In the genomic region with DNA sequence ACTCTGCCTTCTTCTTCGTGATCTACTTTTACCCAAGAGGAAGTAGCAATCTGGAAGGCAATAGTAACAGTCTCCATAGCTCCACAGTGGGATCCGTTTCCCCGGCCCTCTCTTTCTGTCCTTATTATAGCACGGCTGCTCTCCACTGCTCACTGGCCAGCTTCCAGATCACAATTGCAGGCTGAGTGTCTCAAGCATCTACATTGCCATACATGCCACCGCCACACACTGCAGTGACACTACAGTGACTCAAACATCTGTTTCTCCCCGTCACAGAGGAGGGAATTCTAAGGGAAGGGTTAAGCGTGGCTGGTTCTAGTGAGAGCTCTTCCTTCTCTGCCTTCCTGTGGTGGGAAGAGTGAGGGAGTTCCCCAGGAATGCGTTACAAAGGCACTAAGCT, we compare ENCODE assay signal across 9 mouse cellular contexts. TPM values are rescaled to one million over a fixed set of nuclear protein-coding genes. Genes with fewer than 3 reads are reported as not detected.
DNase-seq lines count a peak whose midpoint lies in the region; ATAC-seq and TF ChIP-seq lines count a peak whose summit lies in the region.
"Had no signal": no experiment of that assay in that cellular context is flagged by ENCODE, and none has a peak within 500 bp of the region (broad histone marks: within the 10 kb centered on the region; RNA-seq: fewer than 3 reads in every experiment).

No protein-coding gene starts in this region.

- 67% methylated on average over 8 of the region's 8 CpGs for WGBS in kidney, embryonic 15.5 days

- no peak overlapping the region for H3K9ac ChIP-seq in kidney, embryonic 15.5 days

- no peaks in the 10 kb centered on the region for H3K9me3 ChIP-seq in kidney, embryonic 15.5 days (replicated peaks)

- DNase-seq in kidney, postnatal 36 days, result no peak
- peak; percentile 63 to 70 for DNase-seq in heart, postnatal 10 days
- DNase-seq in cerebellum, postnatal 25 days, result no peak
- no peak for DNase-seq in urinary bladder, adult 18-20 months (ENCODE audit: low spot score in 2 of 2)
- DNase-seq in layer of hippocampus, postnatal 25 days (ENCODE audit: extremely low spot score in 1 of 2, low spot score in 1 of 2), result no peak
- DNase-seq: thymus, postnatal 14 days had no signal

- no peak for TF ChIP-seq POLR2A in bone marrow macrophage, adult 2 months (IDR thresholded peaks at IDR 0.05; ENCODE audit: borderline replicate concordance, low read depth, low read length)

- H3K4me2 ChIP-seq in kidney, embryonic 15.5 days, result no peak overlapping the region

- H3K4me3 ChIP-seq in kidney, embryonic 15.5 days (replicated peaks), result no peak overlapping the region
- H3K4me3 ChIP-seq in bone marrow macrophage, adult 2 months (ENCODE audit: insufficient read depth, low read length), result peak overlapping the region; percentile 43

- ATAC-seq in kidney, embryonic 15.5 days (replicated peaks; ENCODE audit: low FRiP score), result no peak
- 0 out of 2 replicates have a peak, but pooled peaks have one; percentile 45 for ATAC-seq in monocyte, adult 5-6 weeks (replicated peaks; ENCODE audit: insufficient number of reproducible peaks, low FRiP score, low TSS enrichment, poor library complexity, severe bottlenecking)

- H3K27ac ChIP-seq in kidney, embryonic 15.5 days, result peak overlapping the region; percentile 57
- peak overlapping the region; percentile 96 for H3K27ac ChIP-seq in bone marrow macrophage, adult 2 months (ENCODE audit: insufficient read depth, low read depth, low read length)

- no peaks in the 10 kb centered on the region for H3K36me3 ChIP-seq in kidney, embryonic 15.5 days

- intact Hi-C loops in heart, postnatal 10 days (cut with DNase I), result loop anchor here (2.0 kb wide), 1 partner anchor 14 kb away; no protein-coding TSS in a partner anchor

- TF ChIP-seq CTCF in bone marrow macrophage, adult 2 months (IDR thresholded peaks at IDR 0.05; ENCODE audit: low read depth, low read length), result no peak

- 0 out of 2 replicates have a peak, but pooled peaks cover 2% of the 10 kb centered on the region for H3K4me1 ChIP-seq in kidney, embryonic 15.5 days
- H3K4me1 ChIP-seq in bone marrow macrophage, adult 2 months (ENCODE audit: control insufficient read depth, insufficient read depth, low read length), result peaks cover 29% of the 10 kb centered on the region

- no peaks in the 10 kb centered on the region for H3K27me3 ChIP-seq in kidney, embryonic 15.5 days

RNA-seq across cellular contexts. Expression of a gene that starts 9.5 kb away (rescaled TPM):
- polyA plus RNA-seq in kidney, embryonic 15.5 days (2015; fragmentation: Nextera tagmentation; extraction: Ambion mirVana), result 11.0 and 13.6 TPM in 2 replicates
- polyA plus RNA-seq in bone marrow macrophage, adult 2 months (2012; ENCODE audit: insufficient read depth, insufficient read length, missing spikeins), result 75.6 and 78.9 TPM in 2 replicates
- 10 to 100 TPM; 27.9 to 29.5 TPM for total RNA-seq in heart, postnatal 10 days (2021)
- total RNA-seq in monocyte, adult 5-6 weeks (2017), result 116 to 177 TPM (median 171 TPM) in 3 replicates
- 10 to 100 TPM; 11.9 to 12.8 TPM for total RNA-seq in layer of hippocampus, postnatal 25 days (2021)

Comparison
In these comparisons a context has a peak if more than half of its experiments do, and no peak if none do; other contexts are left out.
1. DNase-seq: peak in heart, postnatal 10 days (2 of 2); none in kidney, postnatal 36 days (0 of 2), cerebellum, postnatal 25 days (0 of 2), urinary bladder, adult 18-20 months (0 of 2) and layer of hippocampus, postnatal 25 days (0 of 2).